Mouse (Mus musculus): ENCODE data around the gene Rap1a. TPM values are rescaled to one million over a fixed set of nuclear protein-coding genes. Genes with fewer than 3 reads are reported as not detected.

Rap1a gene
- total RNA-seq, 2 experiments from 2014 or later, result 74.1 to 94.9 TPM

- no peak for DNase-seq (ENCODE audit: low spot score)
These were observed 107.6 kb downstream of the Rap1a start for GRCm38 (mm10) chr3:105693327-105694080.

- DNase-seq (ENCODE audit: low spot score), result no peak
These were observed 112.6 kb downstream of the Rap1a start for GRCm38 (mm10) chr3:105688536-105688935.

GRCm38 (mm10) chr3:105687324-105688060 lies 113.6 kb downstream of the Rap1a start, which contains the start of gene Ddx20:
TSS of gene Ddx20 (minus strand) at chr3:105687574.
- DNase-seq (ENCODE audit: low spot score), result peak; percentile 98

GRCm38 (mm10) chr3:105686394-105687323 lies 114.5 kb downstream of the Rap1a start:
- DNase-seq (ENCODE audit: low spot score), result peak; percentile 30

- no peak for DNase-seq (ENCODE audit: low spot score)
These were observed 120.8 kb downstream of the Rap1a start for GRCm38 (mm10) chr3:105680346-105680745.

Other genes starting within 250 kb of the Rap1a start
- gene Ddx20, start 113.8 kb downstream of the Rap1a start, total RNA-seq (2021), result 10 to 100 TPM in 1 of 2 experiments, 1 to 10 TPM in 1; 8.7 to 11.0 TPM
- 1 to 10 TPM; 2.4 to 2.7 TPM for gene Inka2, start 96.7 kb downstream of the Rap1a start, total RNA-seq (2021)
- gene Adora3, start 69.5 kb upstream of the Rap1a start, total RNA-seq (2021), result not detected
- gene Tmigd3, start 69.6 kb upstream of the Rap1a start, total RNA-seq (2021), result not detected
- under 1 TPM; 0.07 to 0.34 TPM for gene I830077J02Rik, start 131.3 kb upstream of the Rap1a start, total RNA-seq (2021)
- gene Wdr77, start 158.0 kb upstream of the Rap1a start, total RNA-seq (2021), result 10 to 100 TPM; 26.3 to 29.4 TPM
- 100 to 1,000 TPM; 591 to 642 TPM for gene Atp5f1, start 158.8 kb upstream of the Rap1a start, total RNA-seq (2021)
- gene Ovgp1, start 172.4 kb upstream of the Rap1a start, total RNA-seq (2021), result under 1 TPM; 0.68 to 0.85 TPM
- not detected for gene Pifo, start 213.3 kb upstream of the Rap1a start, total RNA-seq (2021)
- gene Chil5, start 231.5 kb upstream of the Rap1a start, total RNA-seq (2021), result not detected